Mouse (Mus musculus) cerebellum, postnatal 14 days (tissue): Measurements from ENCODE around the gene Arl16.

ENCODE experiments used
- DNase-seq, 2 experiments: peaks; one replicate each; pipeline ENCODE4 v3.0.0; 2021; ENCODE audit warnings: mixed read lengths in 2 of 2

Gene Arl16

DNA sequence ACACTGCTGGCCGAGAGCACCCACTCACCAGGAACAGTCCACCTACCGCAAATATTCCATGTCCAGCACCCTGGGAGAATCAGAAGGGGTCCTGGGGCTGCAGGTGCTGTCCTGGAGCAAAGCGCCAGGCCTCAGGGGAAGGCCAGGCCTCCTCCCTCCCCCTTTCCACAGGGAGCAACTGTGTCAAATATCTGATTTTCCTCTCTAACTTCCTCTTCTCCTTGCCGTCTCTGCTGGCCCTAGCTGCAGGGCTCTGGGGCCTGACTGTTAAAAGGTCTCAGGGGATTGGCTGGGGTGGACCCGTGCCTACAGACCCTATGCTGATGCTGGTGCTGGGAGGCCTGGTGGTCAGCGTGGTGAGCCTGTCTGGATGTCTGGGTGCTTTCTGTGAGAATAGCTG lies 23.3 kb downstream of the Arl16 start:
- DNase-seq: no peak

DNA sequence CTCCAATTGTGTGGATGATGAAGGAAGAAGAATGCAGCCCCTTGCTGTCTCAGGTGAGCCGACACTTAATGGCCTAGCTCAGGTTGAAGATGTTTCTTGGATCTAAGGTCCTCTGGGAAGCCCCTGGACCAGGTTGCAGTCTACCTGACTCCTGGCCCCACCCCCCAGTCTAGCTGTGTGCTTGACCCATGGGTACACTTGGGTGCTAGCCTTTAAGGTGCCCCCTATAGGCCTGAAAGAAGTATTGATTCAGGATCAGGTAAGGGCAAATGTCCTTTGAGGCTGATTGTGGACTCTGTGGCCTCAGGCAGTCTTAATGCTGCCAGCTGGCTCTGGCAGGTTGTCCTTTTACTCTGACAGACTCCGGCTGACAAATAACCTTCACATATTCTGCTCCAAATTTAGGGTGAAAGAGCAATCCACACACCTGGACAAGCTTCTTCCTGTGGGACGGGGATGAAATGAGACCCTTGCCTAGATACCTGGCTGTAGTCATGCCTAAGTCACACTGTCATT lies 24.6 kb downstream of the Arl16 start:
- no peak for DNase-seq

DNA sequence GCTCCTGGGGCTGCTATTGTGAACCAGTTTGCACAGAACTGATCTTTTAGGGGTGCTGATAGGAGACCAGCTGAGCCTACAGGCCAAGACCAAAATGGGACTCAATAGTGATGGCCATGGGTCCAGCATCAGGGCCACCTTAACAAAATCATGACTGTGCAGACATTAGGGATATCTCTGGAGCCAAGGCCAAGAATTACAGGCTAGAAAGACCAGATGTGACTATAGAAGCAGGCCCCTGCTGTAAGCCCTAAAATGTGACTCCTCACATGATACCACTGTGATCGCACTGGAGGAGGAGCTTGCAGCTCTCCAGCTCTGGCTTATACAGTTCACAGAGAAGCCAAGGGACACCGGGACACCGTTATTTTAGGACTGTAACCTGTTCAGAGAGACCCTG lies 25.1 kb downstream of the Arl16 start, which contains the start of gene Tspan10:
TSS of gene Tspan10 (plus strand) at position 301 of the 400 bp plus-strand sequence.
- no peak for DNase-seq

DNA sequence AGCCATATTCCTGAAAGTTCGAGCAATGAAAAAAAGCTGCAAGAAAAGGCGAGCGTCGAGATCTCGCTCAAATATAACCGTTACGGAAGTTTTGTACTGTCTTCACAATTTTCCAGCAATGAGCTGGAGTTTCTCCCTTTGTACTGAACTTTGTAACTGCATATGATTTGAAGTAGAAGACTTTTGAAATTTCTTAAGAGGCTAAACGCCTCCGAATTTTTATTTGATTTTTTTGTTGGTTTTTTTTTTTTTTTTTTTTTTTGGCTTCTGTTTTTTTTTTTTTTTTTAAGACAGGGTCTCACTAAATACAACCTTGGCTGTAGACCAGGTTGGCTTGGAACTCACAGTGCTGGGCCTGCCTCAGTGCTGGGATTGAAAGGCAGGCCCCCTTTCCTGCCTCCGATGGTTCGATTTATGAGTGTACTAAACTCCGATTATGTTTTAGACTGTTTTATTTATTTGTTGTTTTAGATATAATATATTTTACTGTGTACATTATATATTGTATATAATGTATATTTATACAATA lies 29.5 kb downstream of the Arl16 start:
- DNase-seq: no peak

DNA sequence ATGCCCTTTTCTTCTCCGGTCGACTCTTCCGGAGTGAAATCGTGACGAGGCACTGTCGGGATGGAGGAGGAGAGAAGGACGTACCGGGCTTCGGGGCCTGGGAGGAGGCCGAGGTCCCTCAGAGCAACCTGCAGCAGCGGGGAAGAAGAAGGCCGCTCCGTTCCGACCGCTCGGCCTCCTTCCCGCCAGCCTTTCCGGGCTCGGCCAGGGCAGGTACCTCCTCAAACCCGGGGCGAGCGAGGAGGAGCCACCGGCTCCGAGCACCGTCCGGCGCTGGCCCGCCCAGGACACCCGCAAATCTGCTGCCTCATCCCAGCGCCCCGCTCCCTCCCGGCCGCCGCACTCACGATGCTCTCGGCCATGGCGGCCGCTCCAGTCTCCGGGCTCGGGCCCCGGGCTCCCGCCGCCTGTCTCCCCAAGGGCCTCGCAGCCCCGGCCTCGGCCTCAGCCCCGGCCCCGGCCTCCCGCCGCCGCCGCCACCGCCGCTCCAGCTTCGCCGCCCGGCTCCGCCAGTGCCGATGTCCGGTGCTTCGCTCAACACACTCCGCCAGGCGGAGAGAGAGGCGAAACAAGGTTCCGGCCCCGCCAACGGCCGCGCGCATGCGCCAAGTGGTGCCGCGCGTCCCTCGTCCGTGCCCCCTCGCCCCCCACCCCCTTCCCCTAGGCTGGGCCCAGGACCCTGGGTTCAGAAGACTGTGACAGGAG lies 30.1 kb downstream of the Arl16 start, which contains the start of gene Nploc4:
TSS of gene Nploc4 (minus strand) at position 557 of the 705 bp plus-strand sequence.
- DNase-seq: peak; percentile 93 to 95

DNA sequence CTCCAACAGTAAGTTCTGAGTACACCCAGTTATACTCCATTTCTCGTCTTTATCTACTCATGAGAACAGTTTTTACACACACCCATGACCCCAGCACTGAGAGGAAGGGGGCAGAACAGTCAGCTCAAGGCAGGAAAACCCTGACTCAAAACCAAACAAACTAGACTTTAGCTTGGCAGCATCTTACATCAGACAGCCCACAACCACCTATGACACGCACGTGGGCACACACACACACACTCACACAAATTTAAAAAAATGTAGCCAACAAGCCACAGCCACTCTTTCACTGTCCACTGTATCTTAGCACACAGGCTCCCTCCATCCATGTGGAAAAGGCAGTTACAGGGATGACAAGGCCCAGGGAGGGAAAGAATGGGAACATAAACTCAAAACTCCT lies 40.7 kb downstream of the Arl16 start:
- DNase-seq: no peak

DNA sequence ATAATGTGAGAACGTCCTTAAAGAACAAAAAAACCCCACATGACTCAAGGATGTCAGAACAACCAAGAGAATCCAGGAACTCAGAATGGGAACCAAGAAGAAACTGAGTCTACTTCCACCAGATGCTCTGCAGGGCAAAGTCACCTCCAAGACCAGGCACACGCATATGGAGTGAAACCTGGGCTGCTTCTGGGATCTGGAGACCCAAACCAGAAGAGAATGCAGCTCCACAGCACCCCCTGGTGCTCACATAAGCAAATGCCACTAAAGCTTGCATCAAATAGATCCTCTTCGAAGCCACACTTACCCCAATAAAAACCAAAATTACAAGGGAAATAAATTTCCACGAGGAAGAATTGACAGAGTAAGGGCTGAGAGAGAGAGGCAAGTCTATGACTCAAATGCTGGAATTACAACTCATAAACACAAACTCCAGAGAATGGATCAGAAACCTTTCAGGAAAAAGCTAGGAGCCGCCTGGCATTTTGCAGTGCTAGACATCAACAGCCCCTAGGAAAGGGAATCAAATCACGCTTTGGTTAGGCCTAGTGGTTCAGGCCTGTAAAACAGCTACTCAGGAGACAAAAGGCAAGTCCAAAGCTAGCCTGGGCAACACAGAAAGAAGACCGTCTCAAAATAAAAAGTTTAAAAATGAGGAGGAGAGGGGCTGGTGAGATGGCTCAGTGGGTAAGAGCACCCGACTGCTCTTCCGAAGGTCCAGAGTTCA lies 43.7 kb downstream of the Arl16 start:
- peak; percentile 81 to 82 for DNase-seq

DNA sequence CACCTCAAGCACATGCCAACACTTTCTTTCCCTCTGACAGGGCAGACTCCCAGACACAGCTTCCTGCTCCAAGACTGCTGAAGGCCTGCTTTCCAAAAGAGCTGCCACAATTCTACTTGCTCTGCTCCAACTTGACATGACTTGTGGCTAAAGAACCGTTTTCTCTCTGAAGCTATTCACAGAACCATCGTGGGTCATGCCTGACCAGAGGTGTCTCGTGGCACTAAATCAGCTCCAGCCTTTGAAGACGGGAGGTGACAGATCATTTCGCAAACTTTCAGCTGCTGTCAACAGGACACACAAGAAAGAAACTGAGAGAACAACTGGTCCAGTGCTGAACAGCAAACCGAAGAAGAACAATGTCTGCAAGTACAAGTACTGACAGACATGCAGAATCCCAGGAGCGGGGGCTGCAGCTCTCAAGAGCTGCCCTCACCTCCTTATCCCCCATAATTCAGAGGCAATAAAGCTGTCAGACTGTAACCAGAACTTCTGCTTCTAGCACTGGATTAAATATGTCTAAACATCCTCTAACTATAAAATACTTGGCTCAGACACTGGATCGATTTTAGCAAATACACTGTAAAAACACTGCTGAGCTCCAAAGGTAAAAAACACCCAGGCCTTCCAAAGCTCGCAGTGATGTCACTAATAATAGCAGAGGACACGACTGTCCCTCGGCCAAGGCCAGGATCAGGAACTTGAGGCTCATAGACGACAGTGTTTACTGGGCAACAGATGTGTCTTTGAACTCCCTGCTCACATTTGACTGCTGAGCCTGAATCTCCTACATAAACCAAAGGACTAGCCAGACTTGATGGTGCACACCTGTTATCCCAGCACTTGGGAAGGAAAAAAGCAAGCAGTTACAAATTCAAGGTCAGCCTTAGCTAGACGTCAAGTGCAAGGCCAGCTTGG lies 44.5 kb downstream of the Arl16 start:
- DNase-seq: no peak

DNA sequence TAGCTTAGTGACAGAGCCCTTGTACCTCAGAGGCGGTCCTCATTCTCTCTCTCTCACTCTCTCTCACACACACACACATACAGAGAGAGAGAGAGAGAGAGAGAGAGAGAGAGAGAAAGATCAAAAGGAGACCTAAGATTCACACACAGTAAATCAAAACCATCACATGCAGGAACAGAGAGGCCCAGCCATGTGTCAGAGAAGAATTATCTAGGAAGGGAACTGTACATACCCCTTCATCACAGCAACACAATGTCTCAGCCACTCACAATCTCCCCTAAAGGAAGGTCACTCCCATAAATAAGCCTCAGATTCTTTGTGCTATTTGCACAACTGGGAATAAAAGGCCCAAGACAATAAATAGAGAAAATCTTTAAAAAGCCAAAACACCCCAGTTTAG lies 48.8 kb downstream of the Arl16 start:
- no peak for DNase-seq

DNA sequence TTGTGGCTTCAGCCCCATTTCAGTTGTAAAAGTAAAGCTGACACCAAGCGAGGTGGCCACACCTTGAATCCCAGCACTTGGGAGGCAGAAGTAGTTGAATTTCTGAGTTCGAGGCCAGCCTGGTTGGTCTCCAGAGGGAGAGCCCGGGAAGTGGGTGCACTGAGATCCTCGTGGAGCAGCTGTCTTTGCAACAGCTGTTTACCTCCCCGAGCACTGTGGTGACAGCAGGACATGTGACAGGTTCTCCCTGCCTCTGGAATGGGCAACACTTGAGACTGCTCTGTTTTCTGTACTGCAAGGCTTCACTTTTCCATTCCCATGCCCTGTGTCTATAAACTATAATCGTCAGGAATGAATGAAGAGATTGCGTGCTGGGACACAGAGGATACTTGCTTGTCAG lies 49.6 kb downstream of the Arl16 start:
- no peak for DNase-seq
